Mouse (Mus musculus) MN1 (cell line): ENCODE results near the gene Fcnb.

Source experiments
- DNase-seq: peaks from one replicate; pipeline ENCODE4 v3.0.0-alpha.2; 2016; ENCODE audit warnings: low spot score

Fcnb gene

DNA sequence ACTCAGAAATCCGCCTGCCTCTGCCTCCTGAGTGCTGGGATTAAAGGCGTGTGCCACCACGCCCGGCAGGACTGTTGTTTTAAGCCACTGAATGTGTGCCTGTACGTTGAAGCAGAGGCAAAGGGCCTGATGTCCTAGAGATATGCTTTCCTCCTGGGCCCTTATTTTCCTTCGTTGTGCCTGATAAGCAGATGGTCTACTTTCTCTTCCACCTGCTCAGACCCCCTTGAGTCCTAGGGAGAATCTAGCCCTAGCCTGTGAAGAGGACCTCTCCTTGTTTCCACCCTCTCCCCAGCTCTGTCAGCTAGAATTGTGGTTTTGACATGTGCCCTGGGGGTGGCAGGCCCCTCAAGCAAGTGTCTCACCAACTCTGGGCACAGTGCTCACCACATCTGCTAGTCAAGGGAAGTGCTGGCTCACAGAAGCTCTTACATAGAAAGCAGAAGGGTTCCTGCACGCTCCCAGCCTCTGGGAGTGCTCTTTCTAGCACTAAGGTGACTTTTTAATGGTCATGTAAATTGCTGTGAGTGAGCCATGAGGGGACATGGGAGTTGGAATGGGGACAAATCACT, 9.0 kb downstream of the Fcnb start:
- no peak for DNase-seq

DNA sequence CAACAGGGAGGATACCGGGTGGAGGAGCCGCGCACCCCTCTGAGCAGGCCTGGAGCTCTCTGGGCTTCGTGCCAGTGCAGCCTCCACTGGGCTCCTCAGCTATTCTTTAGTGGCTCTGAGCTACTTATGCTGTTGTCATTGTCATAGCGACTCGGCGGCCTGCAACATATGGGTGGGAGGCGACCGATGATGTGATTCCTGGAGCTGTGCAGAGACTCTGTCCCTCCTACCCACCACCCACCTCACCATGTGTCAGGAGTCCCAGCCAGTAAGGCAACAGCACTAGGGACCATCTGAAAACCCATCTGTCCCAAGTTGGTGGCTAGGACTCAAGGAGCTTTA, 16.2 kb downstream of the Fcnb start:
- no peak for DNase-seq

DNA sequence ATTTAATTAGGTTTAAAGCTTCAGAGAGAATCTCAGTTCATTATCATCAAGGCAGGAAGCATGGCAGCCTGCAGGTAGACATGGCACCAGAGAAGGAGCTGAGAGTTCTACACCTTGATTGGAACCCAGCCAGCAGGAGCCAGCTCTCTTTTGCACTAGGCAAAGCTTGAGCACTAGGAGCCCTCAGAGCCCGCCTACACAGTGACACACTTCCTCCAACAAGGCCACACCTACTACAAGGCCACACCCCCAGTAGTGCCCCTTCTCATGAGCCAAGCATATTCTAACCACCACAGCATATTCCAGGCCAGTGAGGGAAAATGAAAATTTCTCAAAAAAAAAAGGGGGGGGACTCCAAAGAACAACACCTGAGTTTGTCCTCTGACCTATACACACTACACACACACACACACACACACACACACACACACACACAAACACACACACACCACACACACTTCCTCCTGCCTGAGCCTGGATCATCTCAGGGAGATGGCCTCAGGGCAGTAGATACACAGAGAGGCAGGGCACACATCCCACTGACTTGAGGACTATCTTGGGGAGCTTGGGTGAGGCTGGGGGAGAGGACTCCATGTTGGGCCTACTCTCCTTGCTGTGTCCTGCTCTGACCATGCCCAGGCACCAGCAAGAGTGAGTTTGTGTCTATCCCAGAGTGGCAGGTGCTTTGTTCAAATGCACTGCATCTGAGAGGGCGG, 16.7 kb downstream of the Fcnb start:
- no peak for DNase-seq

DNA sequence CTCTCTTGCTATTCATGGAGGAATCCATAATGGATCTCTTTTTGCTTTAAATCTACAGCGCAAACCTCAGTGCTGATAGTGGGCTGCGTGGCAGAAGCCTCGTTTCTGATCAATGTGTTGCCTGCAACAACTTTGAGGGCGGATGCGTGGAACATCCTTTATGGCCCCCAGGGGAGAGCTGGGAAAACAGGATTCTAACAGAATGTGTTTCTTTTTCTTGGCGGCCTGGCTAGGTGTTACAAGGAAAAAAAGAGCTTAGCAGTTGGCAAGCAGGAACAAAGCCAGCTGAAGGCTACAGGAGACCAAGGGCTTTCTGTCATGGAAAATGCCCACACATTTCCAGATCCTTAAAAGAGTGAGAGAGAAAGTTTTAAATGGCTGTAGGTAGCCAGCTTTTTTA, 17.5 kb downstream of the Fcnb start:
- no peak for DNase-seq

DNA sequence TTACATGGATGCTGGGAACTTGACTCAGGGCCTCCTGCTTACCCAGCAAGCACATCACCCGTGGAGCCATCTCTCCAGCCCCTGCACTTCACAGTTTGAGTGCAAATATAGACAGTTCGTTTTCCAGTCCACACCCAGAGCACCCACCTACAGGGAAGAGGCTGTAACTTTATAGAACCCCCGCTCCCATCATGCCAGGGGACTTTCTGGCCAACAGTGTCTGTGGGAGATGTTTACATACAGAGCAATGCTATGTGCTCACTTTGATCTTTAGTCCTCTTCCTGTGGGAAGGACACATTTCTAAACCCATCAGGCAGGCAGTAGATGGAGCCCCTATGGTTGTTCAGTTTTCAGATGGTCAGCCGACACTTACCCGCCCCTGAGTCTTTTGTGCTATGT, 18.0 kb downstream of the Fcnb start:
- no peak for DNase-seq

DNA sequence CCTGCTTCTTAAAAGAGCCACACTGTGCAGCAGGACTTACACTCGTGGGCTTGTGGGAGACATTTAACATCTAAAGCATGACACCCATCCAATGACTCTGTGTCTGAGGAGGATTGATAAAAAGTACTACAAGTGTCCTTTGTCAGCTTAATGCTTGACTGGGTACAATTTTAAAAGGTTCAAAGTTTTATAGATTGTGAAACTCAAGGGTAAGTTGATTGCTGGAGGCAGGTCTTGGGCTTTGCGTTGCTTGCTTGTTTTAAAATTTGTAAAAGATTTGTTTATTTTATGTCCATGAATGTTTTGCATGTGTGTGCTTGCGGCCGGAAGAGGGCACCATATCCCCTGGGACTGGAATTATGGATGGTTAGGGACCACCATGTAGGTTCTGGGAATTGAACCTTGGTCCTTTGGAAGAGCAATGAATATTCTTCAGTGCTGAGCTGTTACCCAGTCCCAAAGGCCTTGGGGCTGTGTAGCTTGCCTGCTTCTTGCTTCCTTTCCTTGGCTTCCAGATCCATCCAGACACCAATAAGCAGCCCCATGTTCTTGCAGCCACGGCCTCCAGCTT, 19.5 kb downstream of the Fcnb start:
- DNase-seq: no peak

DNA sequence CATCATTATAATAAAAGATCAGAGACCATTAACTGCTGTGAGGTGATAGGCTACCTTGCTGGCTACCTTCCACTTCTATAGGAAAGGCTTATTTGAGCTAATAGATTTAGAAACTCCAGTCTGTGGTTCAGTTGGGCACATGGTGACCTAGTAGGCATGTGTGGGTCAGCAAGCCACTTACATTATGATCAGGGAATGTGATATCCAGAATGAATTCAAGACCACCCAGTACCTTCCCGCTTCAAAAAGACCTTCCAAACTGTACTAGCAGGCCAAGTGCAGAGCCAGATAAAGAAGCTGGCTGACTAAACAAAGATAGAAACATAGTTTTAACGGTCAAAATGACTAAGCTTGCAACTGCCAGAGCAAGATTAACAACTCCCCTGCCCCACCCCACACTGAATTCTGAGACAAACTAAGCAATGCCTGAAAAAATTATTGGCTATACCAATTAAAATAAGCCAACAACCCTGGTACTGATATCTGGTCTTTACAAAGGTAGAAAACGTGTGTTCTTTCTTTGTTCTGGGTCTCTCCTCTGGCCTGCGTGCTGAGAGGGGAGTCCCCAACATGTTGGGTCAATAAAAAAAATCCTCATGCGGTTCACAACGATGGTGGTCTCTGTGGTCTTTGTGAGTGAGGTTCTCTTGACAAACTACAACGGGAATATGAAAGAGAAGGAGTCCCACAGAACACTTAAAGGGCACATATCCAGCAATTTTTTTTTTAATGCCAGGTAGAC, 20.2 kb downstream of the Fcnb start:
- no peak for DNase-seq

DNA sequence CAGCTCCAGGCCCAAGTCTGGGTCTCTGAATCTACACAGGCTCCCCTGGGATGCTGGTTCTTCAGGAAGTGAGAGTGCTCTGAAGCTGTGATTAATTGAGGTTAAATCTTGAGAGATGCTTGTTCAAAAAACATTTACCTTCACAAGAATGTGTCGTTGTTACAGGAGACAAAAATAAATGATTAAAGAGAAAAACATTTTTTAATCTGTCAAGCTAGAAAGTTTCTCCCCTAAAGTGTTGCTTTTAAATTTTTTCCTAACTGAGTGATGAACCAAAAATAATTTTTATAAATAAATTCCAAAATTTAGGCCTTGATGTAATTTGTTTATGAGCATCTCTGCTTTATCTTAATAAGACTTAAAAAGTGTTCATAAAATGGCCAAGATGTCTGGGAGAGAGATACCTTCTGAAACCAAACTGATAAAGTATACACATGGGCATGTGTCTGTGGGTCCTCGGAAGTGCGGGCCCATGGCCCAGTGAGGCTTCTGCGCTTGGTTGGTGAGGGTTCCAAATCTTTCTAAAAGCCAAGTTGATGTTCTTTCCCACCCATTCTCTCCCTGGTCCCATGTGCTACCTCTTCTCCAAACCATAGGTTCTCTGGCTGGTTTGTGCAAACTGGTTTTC, 20.9 kb downstream of the Fcnb start:
- DNase-seq: no peak

DNA sequence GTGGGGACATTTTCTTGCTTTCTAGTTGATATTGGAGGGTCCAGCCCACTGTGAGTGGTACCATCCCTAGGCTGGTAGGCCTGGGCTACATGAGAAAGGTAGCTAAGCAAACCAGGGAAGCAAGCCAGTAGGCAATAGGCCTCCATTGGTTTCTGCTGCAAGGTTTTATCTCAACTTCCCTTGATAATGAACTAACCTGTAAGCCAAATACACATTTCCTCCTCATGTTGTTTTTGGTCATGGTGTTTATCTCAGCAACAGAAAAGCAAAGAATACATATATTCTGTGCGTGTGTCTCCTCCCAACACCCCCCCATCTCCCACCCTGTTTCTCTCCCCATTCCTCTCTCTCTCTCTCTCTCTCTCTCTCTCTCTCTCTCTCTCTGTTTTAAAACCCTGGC, 24.8 kb downstream of the Fcnb start:
- DNase-seq: no peak

DNA sequence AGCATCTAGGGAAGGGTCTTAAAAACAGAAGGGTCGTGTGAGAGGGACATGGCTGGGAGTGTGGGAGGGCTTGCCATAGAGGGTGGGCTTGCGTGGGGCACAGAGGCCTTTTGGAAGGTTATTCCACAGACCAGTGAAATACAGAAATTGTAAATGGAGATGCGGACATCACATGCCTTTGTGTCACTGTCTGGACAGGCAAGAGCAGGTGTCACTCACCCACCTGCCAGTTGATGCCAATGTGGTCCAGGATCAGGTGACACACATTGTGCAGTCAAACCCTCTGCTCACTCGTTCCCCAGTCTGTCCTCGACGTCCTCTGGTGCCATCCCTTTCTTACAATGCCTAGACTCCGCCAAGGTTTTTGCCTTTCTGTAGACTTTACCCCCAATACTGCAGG, 37.6 kb downstream of the Fcnb start:
- no peak for DNase-seq

DNA sequence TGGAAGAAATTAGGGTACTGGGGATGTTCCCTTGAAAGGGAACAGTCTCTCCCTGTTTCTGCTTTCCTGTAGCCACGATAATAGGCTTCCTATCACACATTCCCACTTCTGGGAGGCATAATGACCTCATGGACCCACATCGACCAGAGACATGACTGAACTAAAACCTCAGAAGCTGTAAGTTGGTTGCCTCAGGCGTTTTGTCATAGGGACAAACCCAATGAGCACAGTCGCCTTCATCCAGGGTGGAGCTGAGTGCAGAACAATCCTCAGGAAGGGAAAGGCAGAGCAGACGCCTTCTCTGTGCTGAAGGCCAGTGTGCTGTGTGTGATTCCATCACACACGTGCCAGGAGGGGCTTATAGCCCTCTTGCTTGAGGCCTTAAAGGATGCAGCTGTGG, 38.4 kb downstream of the Fcnb start:
- DNase-seq: no peak

DNA sequence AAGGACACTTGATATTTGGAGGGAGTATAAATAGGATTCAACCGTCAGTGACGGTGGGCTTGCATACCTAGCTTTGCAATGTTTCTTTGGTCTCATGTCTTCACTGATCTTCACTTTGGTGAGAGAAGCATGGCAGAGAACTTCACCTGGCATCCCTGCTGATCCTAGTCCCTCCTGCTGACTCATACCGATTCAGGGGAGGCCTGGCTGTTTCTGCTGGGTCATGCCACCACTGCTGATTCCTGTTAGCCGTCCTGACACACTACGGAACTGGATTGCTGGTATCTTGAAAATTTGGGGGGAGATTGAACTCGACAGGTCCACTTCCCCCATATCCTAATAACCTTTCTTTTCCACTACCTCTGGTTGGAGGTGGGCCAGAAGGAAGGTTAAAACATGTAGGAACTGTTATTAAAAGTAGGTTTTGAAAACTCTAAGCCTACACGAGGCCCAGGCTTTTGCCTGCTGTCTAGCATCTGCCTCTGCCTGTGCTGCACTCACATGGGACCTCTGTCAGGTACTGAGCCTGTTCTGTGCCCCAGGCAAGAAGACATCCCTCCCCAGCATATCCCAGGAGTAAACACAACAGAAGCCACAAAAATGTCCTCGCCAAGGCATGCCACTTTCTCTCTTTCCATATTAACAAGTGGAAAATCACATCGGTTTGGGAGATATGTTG, 39.6 kb downstream of the Fcnb start:
- DNase-seq: no peak

DNA sequence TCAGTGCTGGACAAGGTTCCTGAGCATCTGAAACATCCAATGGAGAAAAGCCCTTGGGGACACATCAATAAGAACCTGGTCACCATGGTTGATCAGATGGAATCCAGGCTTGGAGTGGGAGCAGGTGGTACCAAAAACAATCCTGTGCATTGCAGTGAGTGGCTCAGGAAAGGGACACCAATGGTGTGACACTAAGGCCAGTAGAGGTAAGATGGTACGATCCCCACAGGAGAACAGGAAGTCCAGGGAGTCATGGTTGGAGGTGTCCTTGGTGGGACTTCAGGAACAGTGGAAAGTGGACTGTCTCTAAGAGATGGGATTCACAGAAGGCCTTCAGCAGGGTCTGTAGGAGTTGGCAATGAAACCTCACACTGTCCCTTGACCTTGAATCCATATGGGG, 44.2 kb downstream of the Fcnb start:
- no peak for DNase-seq

DNA sequence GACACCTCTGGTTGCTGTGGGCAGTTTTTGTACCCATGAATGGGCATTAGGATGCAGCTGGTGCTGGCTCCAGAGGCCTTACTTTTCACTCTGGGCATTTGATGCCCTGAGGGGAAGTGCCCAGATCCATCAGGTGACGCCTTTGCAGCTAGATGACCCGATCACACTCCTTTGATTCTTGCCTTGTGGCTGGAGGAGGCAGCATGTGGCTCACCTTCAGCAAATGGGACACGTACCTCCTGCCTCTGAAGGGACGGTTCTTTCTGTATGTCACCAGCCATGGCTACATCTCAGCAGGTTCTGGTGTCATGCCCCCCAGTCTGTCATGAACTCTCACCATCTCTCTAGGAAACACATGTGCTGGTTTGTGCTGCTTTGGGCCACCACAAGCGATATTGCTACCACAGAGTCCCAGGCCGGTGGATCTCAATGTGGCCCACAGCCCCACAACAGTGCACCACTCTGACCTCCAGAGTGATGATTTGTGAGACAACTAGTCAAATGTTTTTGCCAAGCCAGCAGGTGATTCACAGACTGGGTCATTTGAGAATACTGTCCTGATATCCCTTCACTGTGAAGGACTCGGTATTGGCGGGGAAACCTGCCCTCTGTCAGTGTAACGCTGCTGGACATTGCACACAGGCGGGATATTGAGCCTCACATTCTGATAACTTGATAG, 44.9 kb downstream of the Fcnb start:
- no peak for DNase-seq

DNA sequence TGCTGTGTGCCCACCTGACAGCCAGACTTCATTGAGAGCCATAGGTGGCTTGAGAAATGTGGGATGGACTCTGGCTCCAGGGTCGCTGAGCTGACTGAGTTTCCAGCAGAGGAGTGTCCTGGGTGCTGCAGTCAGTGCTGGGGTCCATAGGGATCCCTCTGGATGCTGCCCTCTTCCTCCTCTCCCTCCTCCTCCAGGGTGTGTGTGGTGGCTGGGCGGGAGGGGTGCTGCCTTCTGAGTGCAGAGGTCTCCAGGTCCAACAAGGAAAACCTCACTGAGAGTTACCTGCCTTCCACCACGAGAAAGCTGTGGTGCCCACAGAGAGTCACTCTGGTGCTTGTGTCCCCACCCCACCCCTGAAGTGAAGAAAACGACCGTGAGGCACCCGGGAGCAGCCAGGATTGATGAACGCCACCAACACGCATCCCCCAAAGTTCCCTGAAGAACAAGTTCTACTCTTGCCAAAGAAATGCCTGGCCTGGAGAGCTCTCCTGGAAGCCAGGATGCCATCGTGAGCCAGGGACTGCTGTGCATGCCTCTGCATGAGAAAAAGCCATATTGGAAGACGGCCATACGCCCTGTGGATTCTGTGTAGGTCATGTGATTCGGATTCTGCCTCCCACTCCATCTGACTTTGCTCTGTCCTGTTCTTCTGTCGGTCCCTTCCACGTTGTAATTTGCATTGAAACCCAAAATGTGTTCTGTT, 46.1 kb downstream of the Fcnb start:
- DNase-seq: no peak

DNA sequence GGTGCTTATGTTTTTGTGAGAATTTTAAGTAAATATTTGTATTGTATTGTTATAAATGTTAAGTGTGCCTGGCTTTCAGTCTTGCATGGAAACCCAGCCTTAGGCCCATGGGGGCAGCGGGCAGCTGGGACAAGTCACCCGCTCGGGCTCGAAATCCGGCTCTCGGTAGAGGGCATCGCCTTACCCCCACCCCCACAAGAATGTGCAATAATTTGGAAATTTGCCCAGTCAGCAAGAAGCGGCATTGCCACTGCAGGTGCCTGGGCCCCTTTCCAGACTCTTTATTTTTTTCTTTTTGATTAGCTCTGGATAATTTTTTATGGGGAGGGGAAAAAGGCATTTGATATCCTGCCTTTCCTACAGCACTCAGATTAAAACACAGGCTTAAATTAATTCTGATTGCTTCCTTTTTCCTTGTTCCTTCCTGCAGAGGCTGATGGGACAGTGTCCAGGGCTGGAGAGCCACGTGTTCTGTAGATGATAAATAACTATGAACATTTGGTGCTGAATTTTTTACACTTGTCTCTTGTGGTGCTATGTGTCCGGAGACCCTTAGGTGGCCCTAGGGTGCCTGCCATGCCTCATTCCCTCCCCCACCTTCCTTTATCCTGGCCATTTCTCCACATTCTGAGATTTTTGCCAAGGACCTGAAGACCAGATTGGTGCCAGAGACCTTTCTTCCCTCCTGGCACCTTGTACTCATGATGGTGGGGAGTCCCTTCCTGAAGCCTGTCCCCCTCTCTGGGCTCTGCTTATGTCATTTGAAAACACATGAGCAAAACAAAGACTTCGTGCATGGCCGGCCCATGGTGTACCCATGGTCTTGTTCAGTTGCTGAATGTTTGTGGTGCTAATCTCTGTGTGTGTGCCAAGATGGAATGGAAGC, 46.9 kb downstream of the Fcnb start:
- DNase-seq: no peak

DNA sequence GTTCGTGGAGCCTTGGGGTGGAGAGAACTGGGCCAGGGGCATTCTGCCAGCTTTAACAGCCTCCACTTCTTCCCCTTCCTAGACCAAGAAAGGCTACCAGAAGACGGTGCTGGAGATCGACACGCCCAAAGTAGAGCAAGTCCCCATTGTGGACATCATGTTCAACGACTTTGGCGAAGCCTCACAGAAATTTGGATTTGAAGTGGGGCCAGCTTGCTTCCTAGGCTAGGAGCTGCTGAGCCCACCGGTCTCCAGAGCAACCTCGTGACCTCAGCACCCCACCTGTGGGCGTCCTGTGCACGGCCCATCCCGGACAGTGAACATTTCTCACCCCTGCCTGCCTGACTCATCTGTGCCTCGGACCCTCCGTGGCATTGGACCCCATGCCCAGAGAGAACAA, 47.9 kb downstream of the Fcnb start:
- no peak for DNase-seq

DNA sequence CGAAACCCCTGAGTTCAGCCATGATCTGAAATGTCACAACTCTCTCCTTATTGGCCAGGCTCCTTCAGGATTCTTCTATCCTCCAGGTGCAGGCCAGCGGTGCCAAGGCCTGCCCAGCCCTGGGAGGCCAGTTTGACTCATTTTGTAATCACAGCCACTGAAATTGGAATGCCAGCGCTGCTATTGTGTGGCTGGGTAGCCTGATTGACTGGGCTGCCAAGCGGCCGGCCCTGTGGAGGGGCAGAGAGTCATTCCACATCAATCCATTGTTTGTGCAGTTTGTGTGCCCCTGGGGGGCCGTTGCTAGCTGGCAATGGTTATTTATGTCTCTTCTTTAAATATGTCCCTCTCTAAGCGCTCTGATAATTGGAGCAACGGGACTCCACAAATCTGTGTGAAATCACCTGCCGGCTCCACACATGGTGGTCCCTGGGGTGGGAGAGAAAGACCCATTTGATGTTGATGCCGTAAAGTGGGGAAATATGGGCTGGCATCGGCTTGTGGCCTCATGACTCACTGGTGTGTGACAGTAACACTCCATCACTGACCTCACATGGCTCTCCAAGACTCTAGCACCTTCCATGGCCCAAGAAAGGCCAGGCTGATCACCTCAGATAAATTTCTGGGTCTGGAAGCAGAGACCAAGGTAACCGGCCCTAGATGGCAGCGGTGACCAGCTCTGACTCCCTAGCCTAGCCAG, 50.5 kb downstream of the Fcnb start:
- no peak for DNase-seq

DNA sequence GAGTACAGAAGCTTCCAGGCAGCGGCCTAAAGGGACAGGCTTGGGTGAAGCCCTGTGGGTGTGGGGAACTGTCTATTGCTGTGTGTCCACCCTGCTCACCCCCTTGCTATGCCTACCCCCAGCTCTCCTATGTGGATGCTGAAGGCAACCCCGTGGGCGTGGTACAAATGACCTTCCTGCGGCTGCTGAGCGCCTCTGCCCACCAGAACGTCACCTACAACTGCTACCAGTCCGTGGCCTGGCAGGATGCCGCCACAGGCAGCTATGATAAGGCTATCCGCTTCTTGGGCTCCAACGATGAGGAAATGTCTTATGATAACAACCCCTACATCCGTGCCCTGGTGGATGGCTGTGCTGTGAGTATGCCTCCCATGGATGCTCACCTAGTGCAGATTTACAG, 52.2 kb downstream of the Fcnb start:
- DNase-seq: no peak
